Mouse (Mus musculus) embryo, embryonic 11 days (tissue): ENCODE data around the gene Fam83d.

ENCODE experiments used
- DNase-seq: peaks from one replicate; pipeline ENCODE4 v3.0.0-alpha.2; 2015

The Fam83d gene

GRCm38 (mm10) chr2:158746164-158746563 is 21.7 kb upstream of the Fam83d start:
- DNase-seq, result no peak

GRCm38 (mm10) chr2:158749366-158749765 is 18.5 kb upstream of the Fam83d start:
- no peak for DNase-seq

GRCm38 (mm10) chr2:158760231-158760630 is 7.7 kb upstream of the Fam83d start:
- DNase-seq, result no peak

- DNase-seq, result no peak
Measured at GRCm38 (mm10) chr2:158762339-158762738, 5.6 kb upstream of the Fam83d start.

GRCm38 (mm10) chr2:158768350-158768749 is 457 bp downstream of the Fam83d start:
- peak; percentile 74 for DNase-seq

- DNase-seq, result peak; percentile 41
Measured at GRCm38 (mm10) chr2:158768771-158769170, 878 bp downstream of the Fam83d start.

- DNase-seq, result peak; percentile 24
Measured at GRCm38 (mm10) chr2:158770126-158770757, 2.3 kb downstream of the Fam83d start.

- DNase-seq, result no peak
Measured at GRCm38 (mm10) chr2:158771066-158771763, 3.3 kb downstream of the Fam83d start.

GRCm38 (mm10) chr2:158772808-158773207 is 4.9 kb downstream of the Fam83d start:
- no peak for DNase-seq

GRCm38 (mm10) chr2:158774886-158775285 is 7.0 kb downstream of the Fam83d start:
- no peak for DNase-seq

GRCm38 (mm10) chr2:158776716-158777115 is 8.8 kb downstream of the Fam83d start:
- no peak for DNase-seq

- DNase-seq, result no peak
Measured at GRCm38 (mm10) chr2:158777490-158777889, 9.6 kb downstream of the Fam83d start.

- DNase-seq, result no peak
Measured at GRCm38 (mm10) chr2:158778349-158778748, 10.5 kb downstream of the Fam83d start.

- DNase-seq, result no peak
Measured at GRCm38 (mm10) chr2:158781126-158781525, 13.2 kb downstream of the Fam83d start.

GRCm38 (mm10) chr2:158786927-158787795 is 19.3 kb downstream of the Fam83d start:
- no peak for DNase-seq

- peak; percentile 98 for DNase-seq
Measured at GRCm38 (mm10) chr2:158794494-158795004, 26.7 kb downstream of the Fam83d start, which contains the start of gene Dhx35. Gene Dhx35, plus strand, starts transcription at chr2:158794807.

GRCm38 (mm10) chr2:158795043-158795442 is 27.1 kb downstream of the Fam83d start:
- DNase-seq, result no peak

- DNase-seq, result no peak
Measured at GRCm38 (mm10) chr2:158795875-158796274, 28.0 kb downstream of the Fam83d start.

- no peak for DNase-seq
Measured at GRCm38 (mm10) chr2:158799328-158799727, 31.4 kb downstream of the Fam83d start.

GRCm38 (mm10) chr2:158800788-158801187 is 32.9 kb downstream of the Fam83d start:
- DNase-seq, result no peak

- DNase-seq, result no peak
Measured at GRCm38 (mm10) chr2:158803575-158803974, 35.7 kb downstream of the Fam83d start.

- DNase-seq, result no peak
Measured at GRCm38 (mm10) chr2:158815686-158816085, 47.8 kb downstream of the Fam83d start.

- DNase-seq, result no peak
Measured at GRCm38 (mm10) chr2:158816239-158816638, 48.3 kb downstream of the Fam83d start.
